Mouse (Mus musculus) A20 (cell line): Measurements from ENCODE around the gene Fut2.
"Not testable (repeated sequence)": the region's sequence is repeated elsewhere in the genome, so short reads cannot be mapped to it uniquely, and the experiment has no call there.

ENCODE experiments used
- DNase-seq: peaks from one replicate; pipeline ENCODE4 v3.0.0-alpha.2; 2011; ENCODE audit warnings: low read depth, low spot score

The Fut2 gene

GRCm38 (mm10) chr7:45677627-45678295, 11.6 kb upstream of the Fut2 start:
- no peak for DNase-seq

- DNase-seq = peak; percentile 38
These were observed 2.7 kb upstream of the Fut2 start for GRCm38 (mm10) chr7:45668921-45669320.

DNA sequence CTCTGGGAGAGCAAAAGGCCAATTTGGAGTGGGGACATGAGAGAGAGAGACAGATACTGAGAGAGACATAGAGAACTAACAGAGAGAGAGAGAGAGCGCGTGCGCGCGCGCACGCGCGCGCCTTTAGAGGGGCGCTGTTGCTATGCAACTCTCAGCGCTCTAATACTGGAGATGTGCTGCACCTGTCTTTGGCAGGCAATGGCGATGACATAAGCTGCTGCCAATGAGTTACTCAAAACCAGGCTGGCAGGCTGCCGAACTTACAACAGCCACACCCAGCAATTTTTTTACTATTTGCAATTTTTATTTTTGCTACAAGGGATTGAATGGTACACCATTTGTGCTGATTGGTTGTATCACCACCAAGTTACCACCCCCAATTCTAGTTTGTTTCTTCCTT, 1.6 kb upstream of the Fut2 start:
- no peak for DNase-seq

GRCm38 (mm10) chr7:45665303-45666138, 673 bp downstream of the Fut2 start:
- DNase-seq = no peak

DNA sequence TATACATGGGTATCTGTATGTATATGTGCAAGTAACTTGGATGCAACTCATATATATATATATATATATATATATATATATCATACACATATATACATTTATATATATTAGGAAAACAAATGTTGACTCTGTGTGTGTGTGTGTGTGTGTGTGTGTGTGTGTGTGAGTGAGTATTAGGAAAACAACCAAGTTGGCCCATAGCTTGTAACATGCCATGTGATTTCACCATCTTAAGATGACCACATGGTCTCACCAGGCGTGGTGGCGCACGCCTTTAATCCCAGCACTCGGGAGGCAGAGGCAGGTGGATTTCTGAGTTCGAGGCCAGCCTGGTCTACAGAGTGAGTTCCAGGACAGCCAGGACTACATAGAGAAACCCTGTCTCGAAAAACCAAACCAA, 4.5 kb downstream of the Fut2 start:
- not testable (repeated sequence) for DNase-seq

DNA sequence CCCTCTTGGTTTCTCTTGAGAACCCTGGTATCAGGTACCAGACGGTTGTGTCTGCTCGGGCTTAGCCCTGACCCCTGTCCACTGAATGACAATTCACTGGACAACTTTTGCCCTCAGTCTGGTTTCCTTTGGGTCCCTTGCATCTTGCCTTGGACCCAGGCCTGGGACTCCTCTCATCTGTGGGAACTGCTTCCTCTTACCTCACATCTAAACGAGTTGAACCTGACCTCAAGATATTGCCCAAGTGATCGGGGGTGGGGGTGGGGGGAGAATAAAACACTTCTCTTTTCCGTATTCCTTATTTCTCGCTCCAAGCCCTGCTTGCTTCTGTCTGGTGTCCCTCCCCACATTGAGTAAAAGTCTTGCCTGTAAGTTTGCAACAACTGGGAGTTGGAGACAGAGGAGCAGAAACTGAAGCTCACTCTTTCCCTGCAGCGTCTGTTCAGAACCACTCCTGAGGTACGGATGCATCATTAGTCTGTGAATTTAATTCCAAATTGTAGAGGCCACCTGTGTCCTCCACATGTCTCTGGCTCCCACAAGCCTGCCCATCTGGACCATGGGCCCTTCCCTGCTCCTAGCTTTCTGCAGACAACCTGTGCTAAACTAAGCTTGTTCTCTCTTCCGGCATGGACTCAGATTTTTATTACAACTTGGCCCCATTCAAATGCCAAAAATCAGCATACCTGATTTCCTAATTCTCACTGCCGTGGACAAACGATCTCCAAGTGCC, 5.3 kb downstream of the Fut2 start:
- DNase-seq = no peak

DNA sequence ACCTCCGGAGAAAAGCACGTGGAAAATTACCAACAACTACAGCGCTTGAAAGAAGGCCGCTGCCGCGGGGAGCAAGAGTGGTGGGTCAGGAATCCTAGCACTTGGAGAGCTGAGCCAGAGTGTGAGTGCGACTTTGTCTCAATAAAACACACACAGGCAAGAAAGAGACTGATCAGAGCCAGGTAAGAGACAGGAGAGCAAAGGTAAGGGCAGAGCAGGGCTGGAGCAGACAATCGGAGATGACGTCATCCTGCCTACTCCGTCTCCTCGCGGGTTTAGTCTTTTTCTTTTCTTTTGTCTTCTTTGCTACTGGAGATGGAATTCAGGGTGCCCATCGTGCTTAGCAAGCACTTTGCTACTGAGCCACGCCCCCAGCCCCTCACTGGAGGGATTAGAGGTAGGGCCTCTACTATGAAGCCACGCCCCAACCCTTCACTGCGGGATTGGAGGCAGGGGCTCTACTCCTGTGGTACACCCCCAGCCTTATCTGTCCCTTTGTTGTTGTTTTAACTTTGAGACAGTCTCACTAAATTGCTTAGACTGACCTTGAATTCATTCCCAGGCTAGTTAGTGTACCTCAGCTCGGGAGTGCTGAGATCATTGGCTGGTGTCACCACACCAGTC, 11.7 kb downstream of the Fut2 start:
- DNase-seq = no peak

DNA sequence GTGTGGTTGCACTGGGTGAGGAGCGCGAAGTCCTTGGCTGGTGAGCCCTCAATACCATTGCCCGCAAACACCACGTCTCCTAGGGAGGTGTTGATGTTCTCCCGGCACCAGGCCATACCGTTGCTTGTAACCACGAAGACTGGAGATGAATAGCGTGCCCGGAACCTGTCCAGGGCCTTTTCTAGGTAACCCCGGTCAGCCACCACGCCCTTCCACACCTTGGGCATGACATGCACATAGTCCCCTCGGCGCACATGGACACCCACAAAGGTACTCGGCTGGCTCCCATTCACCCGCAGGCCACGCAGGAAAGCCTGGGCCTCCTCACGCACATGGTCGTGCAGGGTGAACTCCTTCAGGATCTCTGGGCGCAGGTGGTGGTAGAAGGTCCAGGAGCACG, 15.7 kb downstream of the Fut2 start:
- DNase-seq = not testable (repeated sequence)

DNA sequence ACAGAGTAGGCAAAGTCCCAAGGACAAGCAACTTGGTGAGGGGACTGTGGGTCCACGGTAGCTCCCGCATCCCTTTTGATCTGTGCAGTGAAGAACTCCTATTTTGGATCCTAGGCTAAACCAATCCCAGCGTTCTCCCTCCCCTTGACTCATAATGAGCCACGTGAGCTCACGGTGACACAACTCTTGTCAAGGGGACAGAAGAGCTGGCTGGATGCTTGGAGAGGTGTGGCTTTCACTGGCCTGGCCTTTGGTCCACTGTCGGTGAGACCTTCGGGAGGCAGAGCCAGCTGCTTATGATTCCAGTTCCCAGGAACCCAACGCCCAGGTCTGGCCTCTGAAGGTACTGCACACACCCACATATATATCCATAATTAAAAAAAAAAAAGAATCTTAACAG, 16.8 kb downstream of the Fut2 start:
- no peak for DNase-seq

GRCm38 (mm10) chr7:45646671-45647070, 19.5 kb downstream of the Fut2 start:
- no peak for DNase-seq

GRCm38 (mm10) chr7:45645591-45645971, 20.6 kb downstream of the Fut2 start:
- DNase-seq = no peak

GRCm38 (mm10) chr7:45644872-45645590, 21.2 kb downstream of the Fut2 start:
- no peak for DNase-seq

GRCm38 (mm10) chr7:45644183-45644582, 22.0 kb downstream of the Fut2 start:
- DNase-seq = no peak

DNA sequence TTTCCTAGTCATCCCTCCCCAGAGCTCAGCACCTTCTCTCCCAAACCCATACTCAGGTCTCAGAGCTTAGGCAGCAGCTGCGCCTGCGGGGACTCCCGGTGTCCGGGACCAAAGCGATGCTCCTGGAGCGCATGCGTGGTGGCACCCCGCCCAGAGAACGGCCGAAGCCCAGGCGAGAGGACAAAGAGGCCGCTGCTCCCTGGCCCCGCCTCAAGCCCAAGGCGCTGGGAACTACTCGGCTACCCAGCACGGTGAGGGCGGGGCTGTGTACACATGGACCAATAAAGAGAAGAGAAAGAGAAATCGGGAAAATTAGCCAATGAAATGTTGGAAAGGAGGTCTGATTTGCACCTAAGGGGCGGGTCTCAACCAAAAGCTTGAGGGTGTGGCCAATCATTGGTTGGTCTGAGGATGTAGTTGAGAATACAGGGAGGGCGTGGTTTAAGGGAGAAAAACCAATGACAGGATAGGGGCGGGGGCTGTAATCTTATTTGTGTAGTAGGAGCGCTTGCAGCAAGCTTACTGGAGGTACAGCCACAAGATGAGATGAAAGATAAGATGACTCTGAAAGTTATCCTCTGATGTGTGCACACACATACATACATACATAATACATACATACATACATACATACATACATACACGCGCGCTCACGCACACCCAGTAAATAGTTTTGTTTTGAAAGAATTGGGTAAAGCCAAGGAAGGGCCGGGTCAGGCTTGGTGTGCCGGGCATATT, 22.6 kb downstream of the Fut2 start:
- peak; percentile 97 for DNase-seq

GRCm38 (mm10) chr7:45642503-45643255, 23.5 kb downstream of the Fut2 start:
- DNase-seq = no peak

DNA sequence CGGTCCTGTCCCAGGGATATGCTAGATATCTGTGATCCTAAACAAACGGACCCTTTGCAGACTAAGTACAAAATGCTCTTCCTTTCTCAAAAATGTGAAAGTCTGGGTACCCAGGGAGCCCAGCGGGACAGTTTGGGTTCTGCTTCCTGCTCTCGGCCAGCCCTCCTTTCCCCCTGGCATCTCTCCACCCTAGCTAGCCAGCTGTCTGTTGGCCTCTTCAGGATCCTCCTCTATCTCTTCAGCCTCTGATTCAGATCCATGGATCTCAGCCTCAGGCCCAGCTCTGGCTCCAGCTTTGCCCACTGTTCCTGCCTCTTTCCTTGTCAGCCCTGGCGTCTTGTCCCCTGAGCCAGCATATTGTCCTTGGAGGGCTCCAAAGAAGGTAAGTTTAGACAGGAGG, 24.1 kb downstream of the Fut2 start:
- DNase-seq = no peak

DNA sequence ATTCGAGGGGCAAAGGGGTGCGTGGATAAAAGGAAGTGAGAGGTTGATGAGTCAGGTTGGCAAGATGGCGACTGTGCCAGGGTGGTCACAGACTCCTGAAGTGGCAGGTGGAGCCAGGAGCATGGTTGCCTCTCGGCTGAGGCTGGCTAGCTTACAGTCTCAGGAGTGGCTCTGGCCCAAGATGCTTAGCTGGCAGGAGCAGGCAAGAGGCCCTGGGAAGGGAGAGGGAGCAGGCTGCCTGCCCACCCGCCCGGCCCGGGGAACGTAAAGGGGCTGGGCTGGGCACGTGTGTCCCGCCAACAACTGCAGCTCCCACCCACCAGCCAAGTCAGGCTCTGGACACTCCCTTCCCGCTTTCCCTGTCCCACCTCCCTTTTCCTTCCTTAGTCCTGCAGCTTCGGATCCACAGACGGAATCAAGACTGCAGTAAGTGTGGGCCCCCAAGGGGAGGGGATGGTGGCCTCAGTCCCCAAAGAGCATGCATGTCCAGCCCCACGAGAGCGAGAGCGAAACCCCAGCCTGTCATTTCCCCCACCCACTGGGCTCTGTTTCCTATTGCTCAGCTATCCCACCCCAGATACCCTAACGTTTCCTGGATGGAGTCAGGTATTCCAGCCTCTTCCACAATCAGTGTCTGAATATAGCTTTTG, 24.7 kb downstream of the Fut2 start:
- DNase-seq = no peak

DNA sequence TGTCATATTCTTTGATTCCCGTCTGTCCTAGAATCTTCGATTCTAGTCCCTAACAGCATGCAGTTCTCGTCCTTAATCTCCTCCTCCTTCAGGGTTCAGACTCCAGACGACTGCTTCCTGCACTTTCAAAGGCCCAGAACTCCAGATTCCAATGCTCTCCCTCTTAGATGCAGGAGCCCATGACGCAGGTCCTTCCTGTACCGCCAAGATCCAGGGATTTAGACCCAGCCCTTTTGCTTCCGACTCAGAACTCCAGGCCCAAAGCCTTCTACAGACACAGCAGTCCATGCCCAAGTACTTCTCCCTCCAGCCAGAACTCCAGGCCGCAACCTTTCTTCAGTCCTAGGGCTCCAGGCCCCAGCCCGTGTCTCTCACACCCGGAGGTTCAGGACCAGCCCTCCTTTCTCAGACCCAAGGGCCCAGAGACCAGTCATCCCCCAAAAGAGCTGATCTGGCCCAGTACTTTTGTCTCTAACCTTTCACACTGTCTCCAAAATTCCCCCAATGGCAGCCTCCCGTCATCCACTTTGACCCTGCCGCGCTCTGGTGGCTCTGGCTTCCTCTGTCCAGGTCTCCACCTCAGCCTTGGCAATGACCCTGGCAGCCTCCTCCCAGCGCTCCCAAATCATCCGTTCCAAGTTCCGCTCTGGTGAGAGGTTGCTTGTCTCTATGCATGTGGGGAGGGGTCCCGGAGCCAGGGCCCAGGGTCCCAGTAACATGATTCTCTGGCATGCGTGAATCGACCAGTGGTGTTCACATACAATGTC, 25.8 kb downstream of the Fut2 start:
- no peak for DNase-seq

- no peak for DNase-seq
These were observed 26.6 kb downstream of the Fut2 start, which contains the start of gene Mamstr for GRCm38 (mm10) chr7:45639561-45640027. TSS of gene Mamstr (plus strand) at chr7:45639977.
